Mouse (Mus musculus) myocyte (in vitro differentiated cells): Measurements from ENCODE around the gene Elovl6.

Source experiments
- CEBPB ChIP-seq: IDR thresholded peaks from 2 replicates; pipeline ENCODE4 v1.6.1; 2011; ENCODE audit warnings: mild to moderate bottlenecking, moderate library complexity; ENCODE audit not compliant: poor library complexity, insufficient read depth, severe bottlenecking
- E2F4 ChIP-seq: IDR thresholded peaks from one replicate; pipeline ENCODE4 v1.6.1; 2011; ENCODE audit warnings: mild to moderate bottlenecking, control low read depth, moderate library complexity; ENCODE audit not compliant: insufficient read depth
- MAX ChIP-seq: IDR thresholded peaks from one replicate; pipeline ENCODE4 v1.6.1; 2011; ENCODE audit warnings: low read depth, mild to moderate bottlenecking, control low read depth
- MYOD1 ChIP-seq, 3 experiments: IDR thresholded peaks; one replicate each; pipeline ENCODE4 v1.6.1; 2011; ENCODE audit warnings: control low read depth in 2 of 3, low read depth in 2 of 3, mild to moderate bottlenecking in 2 of 3, moderate library complexity in 1 of 3; ENCODE audit not compliant: insufficient read length in 2 of 3, control insufficient read depth in 1 of 3
- POLR2A ChIP-seq: IDR thresholded peaks from one replicate; pipeline ENCODE4 v1.6.1; 2011; ENCODE audit warnings: low read depth, mild to moderate bottlenecking, control low read depth, moderate library complexity; ENCODE audit not compliant: insufficient read length
- POLR2AphosphoS2 ChIP-seq: IDR thresholded peaks from one replicate; pipeline ENCODE4 v1.6.1; 2011; ENCODE audit warnings: low read depth, control low read depth; ENCODE audit not compliant: insufficient read length
- SRF ChIP-seq: IDR thresholded peaks from one replicate; pipeline ENCODE4 v1.6.1; 2011; ENCODE audit warnings: low read depth; ENCODE audit not compliant: control insufficient read depth, insufficient read length
- TCF12 ChIP-seq: IDR thresholded peaks from one replicate; pipeline ENCODE4 v1.6.1; 2011; ENCODE audit warnings: mild to moderate bottlenecking, control low read depth; ENCODE audit not compliant: poor library complexity, insufficient read depth, severe bottlenecking
- TCF3 ChIP-seq: IDR thresholded peaks from one replicate; pipeline ENCODE4 v1.6.1; 2011; ENCODE audit warnings: low read depth, control low read depth; ENCODE audit not compliant: insufficient read length
- USF1 ChIP-seq: IDR thresholded peaks from one replicate; pipeline ENCODE4 v1.6.1; 2011; ENCODE audit warnings: low read depth, mild to moderate bottlenecking, control low read depth, moderate library complexity

- TF ChIP-seq POLR2A (no peak), TCF12 (no peak), CEBPB (no peak), USF1 (no peak), MYOD1 (IDR thresholded peaks at IDR 0.05; ENCODE audit: control insufficient read depth in 1 of 3, insufficient read length in 2 of 3, low read depth in 2 of 3) (no peak), TCF3 (no peak), MAX (no peak), SRF (no peak), POLR2AphosphoS2 (no peak), E2F4 (no peak)
Observed at GRCm38 (mm10) chr3:129541456-129541855, 9.3 kb downstream of the Elovl6 start.
